Mouse (Mus musculus): ENCODE data around the gene Nr2c1. TPM values are rescaled to one million over a fixed set of nuclear protein-coding genes. Genes with fewer than 3 reads are reported as not detected.

Nr2c1 gene
- polyA plus RNA-seq, 1 experiment, result 1.5 TPM

DNA sequence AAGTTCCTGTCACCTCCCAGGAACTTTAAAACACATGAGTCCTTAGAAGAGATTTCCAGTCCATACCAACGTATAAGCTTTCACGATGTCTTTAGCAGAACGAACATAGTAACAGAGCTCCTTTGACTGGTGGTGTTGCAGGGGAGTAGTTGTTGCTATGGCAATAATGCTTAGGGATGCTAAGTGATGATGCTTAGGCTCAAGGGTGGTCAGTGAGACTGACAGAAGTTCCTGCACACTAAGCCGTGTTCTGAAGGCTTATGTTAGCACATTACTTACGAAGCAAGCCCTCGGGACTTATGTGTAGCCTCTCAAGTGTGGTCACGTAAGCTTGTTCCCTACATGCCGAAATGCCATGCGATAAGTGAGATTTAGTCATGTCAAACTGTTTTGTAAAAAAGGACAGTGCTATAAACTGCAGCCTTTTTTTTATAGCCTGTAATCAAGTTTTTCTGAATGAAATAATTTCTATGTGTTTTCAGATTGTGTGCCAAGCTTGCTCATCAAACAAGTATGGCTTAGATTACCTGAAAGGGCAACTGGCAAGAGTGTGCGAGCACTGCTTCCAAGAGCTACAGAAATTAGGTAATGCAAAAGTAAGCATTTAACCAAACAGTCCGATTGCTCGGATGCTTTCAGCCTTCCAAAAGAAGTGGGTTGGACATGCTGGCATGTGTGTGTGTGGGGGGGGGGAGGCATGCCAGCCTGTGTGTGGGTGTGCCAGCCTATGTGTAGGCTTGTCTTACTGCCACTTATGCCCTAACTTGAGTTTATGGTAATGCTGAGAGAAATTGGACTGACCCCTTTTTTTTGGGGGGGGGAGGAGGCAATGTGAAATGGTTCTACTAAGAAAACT is 13.1 kb upstream of the Nr2c1 start:
- DNase-seq (ENCODE audit: low read depth in 1 of 2, low spot score in 2 of 2), result no peak
- Histone ChIP-seq H3K27ac (ENCODE audit: insufficient read depth, low read length) (no peak overlapping the region), H3K36me3 (ENCODE audit: control insufficient read depth, insufficient read depth, low read length) (peaks cover 1% of the 10 kb centered on the region; the same call in 1 of the 2 replicates), H3K4me1 (ENCODE audit: control insufficient read depth, insufficient read depth, insufficient read length) (no peaks in the 10 kb centered on the region), H3K4me3 (ENCODE audit: extremely low read depth, insufficient read depth, insufficient read length) (no peak overlapping the region), H3K27me3 (ENCODE audit: control insufficient read depth, insufficient read depth, low read length) (no peaks in the 10 kb centered on the region)
- no peak for TF ChIP-seq CTCF (IDR thresholded peaks at IDR 0.05; ENCODE audit: extremely low read depth, insufficient read depth, insufficient read length, insufficient replicate concordance)
- no peak for TF ChIP-seq POLR2A (IDR thresholded peaks at IDR 0.05; ENCODE audit: low read depth, low read length)
- WGBS, result 93% methylated on average over 12 of the region's 12 CpGs

DNA sequence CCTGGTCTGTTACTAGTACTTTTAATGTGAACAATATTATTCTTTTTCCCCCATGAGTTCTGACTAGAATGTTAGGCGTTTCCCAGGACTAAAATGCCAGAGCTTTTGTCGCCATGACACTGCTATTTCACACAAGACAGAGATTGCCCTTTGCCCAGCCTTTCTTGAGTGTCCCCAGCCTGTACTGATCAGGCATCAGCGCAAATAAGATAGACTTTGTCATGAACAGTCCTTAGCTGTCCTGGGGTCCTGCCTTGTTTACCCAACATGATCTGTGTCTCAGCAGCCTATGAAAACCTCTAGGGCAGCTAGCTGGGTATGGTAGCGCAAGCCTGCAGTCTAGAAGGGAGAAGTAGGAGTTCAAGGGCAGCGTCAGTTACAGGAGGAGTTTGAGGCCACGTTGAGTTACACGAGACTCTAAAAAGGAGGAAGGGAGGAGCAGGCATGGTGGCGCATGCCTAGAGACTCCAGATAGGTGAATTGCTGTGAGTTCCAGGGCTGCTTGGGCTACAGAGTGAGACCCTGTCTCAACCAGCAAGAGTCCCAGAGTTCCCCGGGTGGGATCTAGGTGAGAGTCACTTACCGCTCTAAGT is 8.8 kb upstream of the Nr2c1 start:
- H3K27ac ChIP-seq (ENCODE audit: insufficient read depth, low read length), result no peak overlapping the region
- DNase-seq (ENCODE audit: low read depth in 1 of 2, low spot score in 2 of 2), result no peak
- WGBS, result 75% methylated on average over 10 of the region's 10 CpGs
- H3K4me3 ChIP-seq (ENCODE audit: extremely low read depth, insufficient read depth, insufficient read length), result no peak overlapping the region
- TF ChIP-seq POLR2A (IDR thresholded peaks at IDR 0.05; ENCODE audit: low read depth, low read length), result no peak
- no peak for TF ChIP-seq CTCF (IDR thresholded peaks at IDR 0.05; ENCODE audit: extremely low read depth, insufficient read depth, insufficient read length, insufficient replicate concordance)
- peaks cover 1% of the 10 kb centered on the region for H3K36me3 ChIP-seq (ENCODE audit: control insufficient read depth, insufficient read depth, low read length)
- H3K4me1 ChIP-seq (ENCODE audit: control insufficient read depth, insufficient read depth, insufficient read length), result no peaks in the 10 kb centered on the region
- H3K27me3 ChIP-seq (ENCODE audit: control insufficient read depth, insufficient read depth, low read length), result no peaks in the 10 kb centered on the region

DNA sequence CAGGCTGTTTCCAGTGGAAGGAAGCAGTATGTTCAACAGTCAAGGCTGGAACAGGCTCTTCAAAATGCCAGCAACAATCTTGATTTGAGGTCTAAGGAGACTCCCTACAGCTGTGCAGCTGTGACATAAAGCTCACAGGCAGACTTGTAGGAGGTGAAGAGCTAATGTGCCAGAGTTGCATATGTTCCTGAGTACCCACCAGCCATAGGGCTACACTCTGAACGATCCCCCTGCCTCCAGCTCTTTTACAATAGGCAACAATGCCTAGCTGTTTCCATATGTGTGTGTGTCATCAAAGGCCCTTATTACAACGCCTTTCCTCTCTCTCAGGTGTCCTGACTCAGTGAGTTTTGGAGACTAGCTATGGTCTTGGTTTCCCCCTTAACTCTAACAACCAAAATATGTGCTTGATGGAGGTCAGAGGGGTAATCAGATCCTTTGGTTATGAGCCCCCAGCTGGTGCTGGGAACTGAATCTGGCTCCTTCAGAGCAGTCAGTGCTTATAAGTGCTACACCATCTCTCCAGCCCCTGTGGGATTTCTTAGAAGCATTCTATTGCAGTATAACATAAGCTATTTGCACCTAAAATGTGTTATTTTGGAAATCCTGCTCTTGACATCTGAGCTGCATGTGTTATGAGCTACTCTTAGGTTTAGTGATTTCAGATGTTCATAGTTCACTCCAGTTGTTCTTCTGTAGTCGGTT is 7.4 kb upstream of the Nr2c1 start:
- WGBS, result 86% methylated on average over 3 of the region's 3 CpGs
- H3K4me3 ChIP-seq (ENCODE audit: extremely low read depth, insufficient read depth, insufficient read length), result no peak overlapping the region
- H3K36me3 ChIP-seq (ENCODE audit: control insufficient read depth, insufficient read depth, low read length), result peaks cover 1% of the 10 kb centered on the region
- TF ChIP-seq POLR2A (IDR thresholded peaks at IDR 0.05; ENCODE audit: low read depth, low read length) (no peak), CTCF (IDR thresholded peaks at IDR 0.05; ENCODE audit: extremely low read depth, insufficient read depth, insufficient read length, insufficient replicate concordance) (no peak)
- H3K27me3 ChIP-seq (ENCODE audit: control insufficient read depth, insufficient read depth, low read length), result no peaks in the 10 kb centered on the region
- H3K4me1 ChIP-seq (ENCODE audit: control insufficient read depth, insufficient read depth, insufficient read length), result no peaks in the 10 kb centered on the region
- no peak for DNase-seq (ENCODE audit: low read depth in 1 of 2, low spot score in 2 of 2)
- H3K27ac ChIP-seq (ENCODE audit: insufficient read depth, low read length), result no peak overlapping the region

DNA sequence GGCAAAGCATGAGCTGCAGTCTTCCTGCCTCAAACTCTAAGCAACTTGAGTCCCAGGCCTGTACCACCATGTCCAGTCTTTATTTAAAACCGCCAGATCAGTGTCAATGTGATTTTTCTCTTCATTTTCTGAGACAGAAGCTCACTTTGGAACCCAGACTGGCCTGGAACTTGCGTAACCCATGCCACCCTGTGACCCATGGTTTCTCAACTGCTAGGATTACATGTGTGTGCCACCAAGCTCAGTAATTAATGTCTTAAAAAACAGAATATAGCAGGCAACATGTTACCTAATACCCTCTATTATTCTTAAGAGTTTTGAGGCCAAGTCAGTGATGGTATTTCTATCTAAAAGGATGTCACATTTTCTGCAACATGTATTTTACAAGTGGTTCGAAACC is 5.4 kb upstream of the Nr2c1 start:
- WGBS, result 91% methylated on average over 3 of the region's 3 CpGs
- H3K36me3 ChIP-seq (ENCODE audit: control insufficient read depth, insufficient read depth, low read length), result peaks cover 1% of the 10 kb centered on the region
- H3K27me3 ChIP-seq (ENCODE audit: control insufficient read depth, insufficient read depth, low read length), result no peaks in the 10 kb centered on the region
- no peak overlapping the region for H3K27ac ChIP-seq (ENCODE audit: insufficient read depth, low read length)
- no peak for TF ChIP-seq CTCF (IDR thresholded peaks at IDR 0.05; ENCODE audit: extremely low read depth, insufficient read depth, insufficient read length, insufficient replicate concordance)
- TF ChIP-seq POLR2A (IDR thresholded peaks at IDR 0.05; ENCODE audit: low read depth, low read length), result no peak
- no peak for DNase-seq (ENCODE audit: low read depth in 1 of 2, low spot score in 2 of 2)
- no peak overlapping the region for H3K4me3 ChIP-seq (ENCODE audit: extremely low read depth, insufficient read depth, insufficient read length)
- peaks cover 2% of the 10 kb centered on the region; the same call in 1 of the 2 replicates for H3K4me1 ChIP-seq (ENCODE audit: control insufficient read depth, insufficient read depth, insufficient read length)

DNA sequence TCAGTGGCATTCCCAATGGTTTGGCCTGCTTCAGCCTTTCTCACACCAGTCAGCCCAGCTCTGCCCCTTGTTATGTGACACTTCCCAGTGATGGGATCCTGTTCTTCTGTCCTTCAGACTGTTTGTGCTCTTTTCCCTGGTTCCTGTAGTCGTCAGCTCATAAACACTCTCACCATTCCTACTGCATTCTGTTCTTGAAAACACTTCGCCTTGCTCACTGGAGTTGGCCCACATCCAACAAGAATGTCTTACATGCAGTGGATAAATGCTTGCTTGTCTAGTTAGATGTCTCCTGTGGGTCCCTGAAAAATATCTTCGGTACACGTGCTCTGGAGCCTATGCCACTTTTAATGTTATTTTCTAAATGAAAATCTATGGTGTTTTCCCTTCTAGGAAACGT is 3.2 kb upstream of the Nr2c1 start:
- H3K4me3 ChIP-seq (ENCODE audit: extremely low read depth, insufficient read depth, insufficient read length), result no peak overlapping the region
- no peaks in the 10 kb centered on the region for H3K27me3 ChIP-seq (ENCODE audit: control insufficient read depth, insufficient read depth, low read length)
- H3K36me3 ChIP-seq (ENCODE audit: control insufficient read depth, insufficient read depth, low read length), result no peaks in the 10 kb centered on the region; the same call in 1 of the 2 replicates
- TF ChIP-seq CTCF (IDR thresholded peaks at IDR 0.05; ENCODE audit: extremely low read depth, insufficient read depth, insufficient read length, insufficient replicate concordance) (no peak), POLR2A (IDR thresholded peaks at IDR 0.05; ENCODE audit: low read depth, low read length) (no peak)
- peaks cover 2% of the 10 kb centered on the region; the same call in 1 of the 2 replicates for H3K4me1 ChIP-seq (ENCODE audit: control insufficient read depth, insufficient read depth, insufficient read length)
- H3K27ac ChIP-seq (ENCODE audit: insufficient read depth, low read length), result no peak overlapping the region
- DNase-seq (ENCODE audit: low read depth in 1 of 2, low spot score in 2 of 2), result no peak
- 86% methylated on average over 5 of the region's 5 CpGs for WGBS

DNA sequence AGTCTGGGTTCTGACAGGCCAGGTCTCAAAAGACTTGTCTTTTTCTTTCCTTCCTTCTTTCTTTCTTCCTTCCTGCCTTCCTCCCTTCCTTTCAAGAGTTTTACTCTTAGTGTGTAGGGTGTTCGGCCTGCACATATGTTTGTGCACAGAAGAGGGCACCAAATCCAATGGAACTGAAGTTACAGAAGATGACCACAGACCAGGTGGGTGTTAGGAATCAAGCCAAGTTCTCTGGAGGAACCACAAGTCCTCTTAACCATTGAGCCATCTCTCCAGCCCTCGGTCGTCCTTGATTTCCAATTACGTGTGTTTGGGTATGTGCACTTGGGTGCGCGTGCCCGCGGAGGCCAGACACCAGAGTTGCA is 450 bp upstream of the Nr2c1 start:
- peak in 1 of 2 experiments; percentile 37 for DNase-seq (ENCODE audit: low read depth in 1 of 2, low spot score in 2 of 2)
- Histone ChIP-seq H3K4me1 (ENCODE audit: control insufficient read depth, insufficient read depth, insufficient read length) (peaks cover 2% of the 10 kb centered on the region; the same call in 1 of the 2 replicates), H3K27me3 (ENCODE audit: control insufficient read depth, insufficient read depth, low read length) (no peaks in the 10 kb centered on the region), H3K27ac (ENCODE audit: insufficient read depth, low read length) (peak overlapping the region; percentile 82; the same call in 1 of the 2 replicates), H3K4me3 (ENCODE audit: extremely low read depth, insufficient read depth, insufficient read length) (peak overlapping the region; percentile 85), H3K36me3 (ENCODE audit: control insufficient read depth, insufficient read depth, low read length) (no peaks in the 10 kb centered on the region)
- TF ChIP-seq CTCF (IDR thresholded peaks at IDR 0.05; ENCODE audit: extremely low read depth, insufficient read depth, insufficient read length, insufficient replicate concordance) (no peak), POLR2A (IDR thresholded peaks at IDR 0.05; ENCODE audit: low read depth, low read length) (no peak)
- WGBS, result 6% methylated on average over 8 of the region's 8 CpGs

Measured in spleen, adult 2 months (tissue).